Mouse (Mus musculus) lung, embryonic 15.5 days (tissue): Measurements from ENCODE around the gene Adamtsl2. TPM values are rescaled to one million over a fixed set of nuclear protein-coding genes. Genes with fewer than 3 reads are reported as not detected.

Source experiments
- ATAC-seq: fragments of 200-750 bp; cut with Nextera tagmentation; 2 replicates; pipeline ENCODE4 v1.8.0; 2017; ENCODE audit warnings: moderate number of reproducible peaks, borderline replicate concordance; ENCODE audit not compliant: low FRiP score, low TSS enrichment; ENCODE audit errors: extremely low read depth
- H3K27ac ChIP-seq: fragments of 300-500 bp; sonication (generic); 2 replicates; pipeline ENCODE4 v1.5.1; 2015; ENCODE audit warnings: moderate library complexity, mild to moderate bottlenecking, inconsistent platforms
- H3K27me3 ChIP-seq: fragments of 300-500 bp; sonication (generic); 2 replicates; pipeline ENCODE4 v1.6.1; 2015; ENCODE audit warnings: inconsistent platforms
- H3K36me3 ChIP-seq: fragments of 300-500 bp; sonication (generic); 2 replicates; pipeline ENCODE4 v1.6.1; 2015; ENCODE audit warnings: inconsistent platforms
- H3K4me1 ChIP-seq: fragments of 300-500 bp; sonication (generic); 2 replicates; pipeline ENCODE4 v1.6.1; 2015; ENCODE audit warnings: inconsistent platforms
- H3K4me2 ChIP-seq: fragments of 300-500 bp; sonication (generic); 2 replicates; pipeline ENCODE4 v1.6.1; 2015; ENCODE audit warnings: inconsistent platforms, mild to moderate bottlenecking, moderate library complexity
- H3K4me3 ChIP-seq: fragments of 300-500 bp; sonication (generic); 2 replicates; pipeline ENCODE4 v1.5.1; 2015; ENCODE audit warnings: mild to moderate bottlenecking, inconsistent platforms
- H3K9ac ChIP-seq: fragments of 300-500 bp; sonication (generic); 2 replicates; pipeline ENCODE4 v1.6.1; 2015; ENCODE audit warnings: inconsistent platforms
- H3K9me3 ChIP-seq: fragments of 300-500 bp; sonication (generic); 2 replicates; pipeline ENCODE4 v1.6.1; 2016; ENCODE audit warnings: inconsistent platforms
- WGBS: fragments of 180-500 bp; shearing (Covaris S2); methylation state at CpG from one replicate; pipeline ENCODE4 v1.1.7; 2015; 5-methylcytosine and 5-hydroxymethylcytosine counted together
- polyA plus RNA-seq: library from polyadenylated mRNA; unstranded; fragments of >200 nt; fragmentation: Nextera tagmentation; extraction: Ambion mirVana; gene quantifications from 2 replicates; pipeline ENCODE4 v1.2.1, GENCODE M21; 2015

Gene Adamtsl2
- polyA plus RNA-seq, 1 experiment from 2014 or later: 27.4 TPM

- Histone ChIP-seq H3K27ac (peak overlapping the region; percentile 75), H3K4me3 (no peak overlapping the region), H3K4me2 (no peak overlapping the region), H3K27me3 (no peaks in the 10 kb centered on the region), H3K9ac (no peak overlapping the region), H3K9me3 (no peaks in the 10 kb centered on the region), H3K36me3 (no peaks in the 10 kb centered on the region), H3K4me1 (peaks cover 37% of the 10 kb centered on the region)
- ATAC-seq: no peak
- 93% methylated on average over 7 of the region's 7 CpGs for WGBS
Observed at GRCm38 (mm10) chr2:27095178-27095577, 16.0 kb downstream of the Adamtsl2 start.

GRCm38 (mm10) chr2:27096341-27096981, 17.3 kb downstream of the Adamtsl2 start:
- 28% methylated on average over 13 of the region's 13 CpGs for WGBS
- Histone ChIP-seq H3K4me3 (no peak overlapping the region), H3K9ac (no peak overlapping the region), H3K4me1 (peaks cover 37% of the 10 kb centered on the region), H3K4me2 (no peak overlapping the region), H3K27me3 (no peaks in the 10 kb centered on the region), H3K9me3 (no peaks in the 10 kb centered on the region), H3K36me3 (no peaks in the 10 kb centered on the region), H3K27ac (peak overlapping the region; percentile 75)
- ATAC-seq: peak; percentile 58

GRCm38 (mm10) chr2:27097241-27097656, 18.1 kb downstream of the Adamtsl2 start:
- 26% methylated on average over 6 of the region's 6 CpGs for WGBS
- Histone ChIP-seq H3K36me3 (no peaks in the 10 kb centered on the region), H3K4me1 (peaks cover 37% of the 10 kb centered on the region), H3K9me3 (no peaks in the 10 kb centered on the region), H3K4me3 (no peak overlapping the region), H3K9ac (no peak overlapping the region), H3K27ac (peak overlapping the region; percentile 75), H3K4me2 (no peak overlapping the region), H3K27me3 (no peaks in the 10 kb centered on the region)
- peak; percentile 15; the same call in 1 of the 2 replicates for ATAC-seq

GRCm38 (mm10) chr2:27097776-27098175, 18.6 kb downstream of the Adamtsl2 start:
- H3K9ac ChIP-seq: no peak overlapping the region
- no peak overlapping the region for H3K4me3 ChIP-seq
- H3K4me1 ChIP-seq: peaks cover 37% of the 10 kb centered on the region
- H3K27me3 ChIP-seq: no peaks in the 10 kb centered on the region
- peak; percentile 79 for ATAC-seq
- H3K4me2 ChIP-seq: no peak overlapping the region
- no peaks in the 10 kb centered on the region for H3K36me3 ChIP-seq
- H3K9me3 ChIP-seq: no peaks in the 10 kb centered on the region
- peak overlapping the region; percentile 75 for H3K27ac ChIP-seq
- 0% methylated on average over 6 of the region's 6 CpGs for WGBS

- Histone ChIP-seq H3K27me3 (no peaks in the 10 kb centered on the region), H3K4me2 (no peak overlapping the region), H3K4me1 (peaks cover 1% of the 10 kb centered on the region), H3K4me3 (no peak overlapping the region), H3K9me3 (no peaks in the 10 kb centered on the region), H3K36me3 (no peaks in the 10 kb centered on the region), H3K27ac (no peak overlapping the region), H3K9ac (no peak overlapping the region)
- 56% methylated on average over 7 of the region's 7 CpGs for WGBS
- no peak for ATAC-seq
Observed at GRCm38 (mm10) chr2:27103554-27103953, 24.4 kb downstream of the Adamtsl2 start.

- Histone ChIP-seq H3K9me3 (no peaks in the 10 kb centered on the region), H3K4me1 (no peaks in the 10 kb centered on the region), H3K4me2 (no peak overlapping the region), H3K27me3 (no peaks in the 10 kb centered on the region), H3K9ac (no peak overlapping the region), H3K27ac (no peak overlapping the region), H3K4me3 (no peak overlapping the region), H3K36me3 (no peaks in the 10 kb centered on the region)
- 50% methylated on average over 3 of the region's 3 CpGs for WGBS
- no peak for ATAC-seq
Observed at GRCm38 (mm10) chr2:27106816-27107215, 27.6 kb downstream of the Adamtsl2 start.

GRCm38 (mm10) chr2:27108144-27108543, 29.0 kb downstream of the Adamtsl2 start:
- Histone ChIP-seq H3K27ac (no peak overlapping the region), H3K36me3 (no peaks in the 10 kb centered on the region), H3K9me3 (no peaks in the 10 kb centered on the region), H3K27me3 (no peaks in the 10 kb centered on the region), H3K4me2 (no peak overlapping the region), H3K4me1 (no peaks in the 10 kb centered on the region), H3K9ac (no peak overlapping the region), H3K4me3 (no peak overlapping the region)
- ATAC-seq: no peak
- WGBS: 73% methylated on average over 2 of the region's 2 CpGs

GRCm38 (mm10) chr2:27109052-27109451, 29.9 kb downstream of the Adamtsl2 start:
- Histone ChIP-seq H3K36me3 (no peaks in the 10 kb centered on the region), H3K4me3 (no peak overlapping the region), H3K4me1 (no peaks in the 10 kb centered on the region), H3K27ac (no peak overlapping the region), H3K9ac (no peak overlapping the region), H3K27me3 (no peaks in the 10 kb centered on the region), H3K9me3 (no peaks in the 10 kb centered on the region), H3K4me2 (no peak overlapping the region)
- ATAC-seq: no peak
- WGBS: 76% methylated on average over 5 of the region's 5 CpGs

- Histone ChIP-seq H3K4me3 (no peak overlapping the region), H3K9me3 (no peaks in the 10 kb centered on the region), H3K27me3 (no peaks in the 10 kb centered on the region), H3K27ac (no peak overlapping the region), H3K9ac (no peak overlapping the region), H3K4me1 (no peaks in the 10 kb centered on the region), H3K4me2 (no peak overlapping the region), H3K36me3 (no peaks in the 10 kb centered on the region)
- ATAC-seq: no peak
- 67% methylated on average over 20 of the region's 20 CpGs for WGBS
Observed at GRCm38 (mm10) chr2:27112585-27112984, 33.4 kb downstream of the Adamtsl2 start.

- H3K4me1 ChIP-seq: peaks cover 9% of the 10 kb centered on the region; the same call in 1 of the 2 replicates
- ATAC-seq: no peak
- no peak overlapping the region for H3K27ac ChIP-seq
- no peaks in the 10 kb centered on the region for H3K27me3 ChIP-seq
- H3K4me3 ChIP-seq: no peak overlapping the region
- no peak overlapping the region for H3K4me2 ChIP-seq
- 77% methylated on average over 10 of the region's 10 CpGs for WGBS
- H3K9me3 ChIP-seq: no peaks in the 10 kb centered on the region
- H3K9ac ChIP-seq: no peak overlapping the region
- no peaks in the 10 kb centered on the region for H3K36me3 ChIP-seq
Observed at GRCm38 (mm10) chr2:27114169-27114568, 35.0 kb downstream of the Adamtsl2 start.

- Histone ChIP-seq H3K36me3 (no peaks in the 10 kb centered on the region), H3K4me2 (no peak overlapping the region), H3K9me3 (no peaks in the 10 kb centered on the region), H3K27me3 (no peaks in the 10 kb centered on the region), H3K27ac (no peak overlapping the region), H3K4me1 (peaks cover 42% of the 10 kb centered on the region), H3K9ac (no peak overlapping the region), H3K4me3 (no peak overlapping the region)
- WGBS: 37% methylated on average over 4 of the region's 4 CpGs
- ATAC-seq: no peak
Observed at GRCm38 (mm10) chr2:27118452-27118851, 39.3 kb downstream of the Adamtsl2 start.

GRCm38 (mm10) chr2:27119766-27120165, 40.6 kb downstream of the Adamtsl2 start:
- Histone ChIP-seq H3K4me3 (no peak overlapping the region), H3K36me3 (no peaks in the 10 kb centered on the region), H3K27me3 (no peaks in the 10 kb centered on the region), H3K9ac (no peak overlapping the region), H3K4me1 (peaks cover 42% of the 10 kb centered on the region), H3K4me2 (no peak overlapping the region), H3K9me3 (no peaks in the 10 kb centered on the region), H3K27ac (peak overlapping the region; percentile 76)
- 0 out of 2 replicates have a peak, but pooled peaks have one; percentile 1 for ATAC-seq
- 82% methylated on average over 2 of the region's 2 CpGs for WGBS
